Mouse (Mus musculus): Measurements from ENCODE around the gene Zfp746. TPM values are rescaled to one million over a fixed set of nuclear protein-coding genes. Genes with fewer than 3 reads are reported as not detected.

The Zfp746 gene
- polyA plus RNA-seq, 1 experiment from 2014 or later: 20.0 TPM

DNA sequence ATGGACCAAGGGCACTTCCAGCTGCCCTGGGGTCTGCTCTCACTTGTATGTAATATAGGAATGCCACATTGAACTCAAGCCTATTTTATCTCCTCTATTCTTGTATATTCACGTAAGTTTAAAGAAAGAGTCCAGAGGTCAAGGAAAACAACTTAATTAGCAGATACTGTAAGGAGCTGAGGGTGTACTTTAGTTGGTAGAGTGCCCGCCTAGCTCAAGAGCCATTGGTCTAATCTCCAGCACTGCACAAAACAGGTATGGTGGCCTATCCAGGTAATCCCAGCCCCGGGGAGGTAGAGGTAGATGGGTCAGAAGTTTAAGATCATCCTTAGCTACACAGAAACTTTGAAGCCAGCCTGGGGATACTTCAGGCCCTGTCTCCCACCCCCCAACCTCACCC, 18.9 kb downstream of the Zfp746 start:
- Histone ChIP-seq H3K9me3 (ENCODE audit: control insufficient read depth, low read length) (no peaks in the 10 kb centered on the region), H3K27me3 (replicated peaks; ENCODE audit: control insufficient read depth, insufficient read depth, low read length) (no peaks in the 10 kb centered on the region), H3K4me1 (replicated peaks; ENCODE audit: control insufficient read depth, insufficient read depth, low read length) (no peaks in the 10 kb centered on the region), H3K4me3 (replicated peaks; ENCODE audit: low read length) (no peak overlapping the region), H3K9ac (replicated peaks; ENCODE audit: low read depth, low read length) (no peak overlapping the region), H3K36me3 (ENCODE audit: control insufficient read depth, insufficient read depth) (peaks cover 35% of the 10 kb centered on the region), H3K27ac (ENCODE audit: low read length) (no peak overlapping the region), H3K4me2 (ENCODE audit: low read length) (no peak overlapping the region)
- ATAC-seq: no peak
- 89% methylated on average over 3 of the region's 3 CpGs for WGBS

DNA sequence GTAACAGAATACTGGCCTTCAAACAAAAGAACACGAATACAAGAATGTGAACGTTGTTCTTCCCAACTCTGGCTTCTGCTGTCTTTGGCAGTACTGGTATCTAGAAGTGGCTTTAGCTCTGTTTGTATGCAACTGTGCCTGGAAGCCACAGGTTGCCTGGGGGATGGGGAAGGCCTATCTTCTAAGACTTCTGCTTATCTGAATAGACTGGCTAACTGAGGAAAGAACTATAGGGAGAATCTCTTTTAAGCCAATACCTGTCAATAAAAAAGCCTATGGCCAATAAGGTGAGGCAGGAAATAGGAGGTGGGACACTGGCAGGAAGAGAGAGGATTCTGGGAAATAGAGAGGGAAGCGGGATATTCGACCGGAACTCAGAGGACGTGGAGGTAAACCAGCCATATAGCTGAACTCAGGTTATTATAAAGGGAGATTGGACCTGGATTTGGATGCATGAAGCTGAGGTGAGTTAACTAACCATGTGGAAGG, 20.8 kb downstream of the Zfp746 start:
- ATAC-seq: no peak
- 95% methylated on average over 6 of the region's 6 CpGs for WGBS
- no peak overlapping the region for H3K27ac ChIP-seq (ENCODE audit: low read length)
- H3K4me2 ChIP-seq (ENCODE audit: low read length): no peak overlapping the region
- no peaks in the 10 kb centered on the region for H3K4me1 ChIP-seq (replicated peaks; ENCODE audit: control insufficient read depth, insufficient read depth, low read length)
- no peak overlapping the region for H3K9ac ChIP-seq (replicated peaks; ENCODE audit: low read depth, low read length)
- H3K4me3 ChIP-seq (replicated peaks; ENCODE audit: low read length): no peak overlapping the region
- H3K27me3 ChIP-seq (replicated peaks; ENCODE audit: control insufficient read depth, insufficient read depth, low read length): no peaks in the 10 kb centered on the region
- H3K9me3 ChIP-seq (ENCODE audit: control insufficient read depth, low read length): no peaks in the 10 kb centered on the region
- H3K36me3 ChIP-seq (ENCODE audit: control insufficient read depth, insufficient read depth): peaks cover 37% of the 10 kb centered on the region

DNA sequence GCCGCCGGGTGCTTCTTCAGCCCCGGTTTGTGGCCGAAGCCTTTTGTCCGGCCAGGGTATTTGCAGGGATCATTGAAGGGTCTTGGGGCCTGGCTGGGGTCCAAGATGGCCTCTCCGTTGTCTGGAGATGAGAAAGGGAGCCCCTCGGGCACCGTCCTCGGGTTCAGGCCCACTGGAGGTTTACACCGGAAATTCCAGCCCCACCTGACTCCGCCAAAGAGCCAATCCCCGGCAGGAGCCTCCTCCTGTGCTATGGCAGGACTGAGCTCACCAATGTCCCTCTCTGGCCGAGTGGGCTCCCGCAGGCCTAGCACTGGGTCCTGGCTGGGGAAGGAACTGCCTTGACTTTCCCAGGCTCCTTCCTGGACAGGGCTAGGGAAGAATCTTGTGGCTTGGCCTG, 21.9 kb downstream of the Zfp746 start:
- 90% methylated on average over 14 of the region's 14 CpGs for WGBS
- Histone ChIP-seq H3K4me2 (ENCODE audit: low read length) (no peak overlapping the region), H3K4me3 (replicated peaks; ENCODE audit: low read length) (no peak overlapping the region), H3K27me3 (replicated peaks; ENCODE audit: control insufficient read depth, insufficient read depth, low read length) (no peaks in the 10 kb centered on the region), H3K4me1 (replicated peaks; ENCODE audit: control insufficient read depth, insufficient read depth, low read length) (no peaks in the 10 kb centered on the region; the same call in 1 of the 2 replicates), H3K9ac (replicated peaks; ENCODE audit: low read depth, low read length) (no peak overlapping the region), H3K36me3 (ENCODE audit: control insufficient read depth, insufficient read depth) (peaks cover 37% of the 10 kb centered on the region), H3K9me3 (ENCODE audit: control insufficient read depth, low read length) (no peaks in the 10 kb centered on the region), H3K27ac (ENCODE audit: low read length) (no peak overlapping the region)
- ATAC-seq: no peak

DNA sequence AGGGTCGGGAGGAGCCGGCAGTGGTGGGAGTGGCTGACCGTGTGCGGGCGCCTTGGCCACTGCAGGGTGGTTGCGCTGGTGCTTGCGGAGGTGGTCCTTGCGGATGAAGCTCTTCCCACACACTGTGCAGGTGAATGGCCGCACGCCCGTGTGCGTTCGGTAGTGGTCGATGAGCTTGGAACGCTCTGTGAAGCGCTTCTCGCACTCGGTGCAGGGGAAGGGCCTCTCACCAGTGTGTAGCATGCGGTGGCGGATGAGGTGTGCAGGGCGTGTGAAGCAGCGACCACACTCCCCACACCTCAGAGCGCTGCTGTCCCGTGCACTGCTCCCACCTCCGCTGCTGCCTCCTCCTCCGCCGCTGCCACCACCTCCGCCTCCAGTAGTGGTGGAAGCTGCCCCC, 22.5 kb downstream of the Zfp746 start:
- H3K9me3 ChIP-seq (ENCODE audit: control insufficient read depth, low read length): no peaks in the 10 kb centered on the region
- no peaks in the 10 kb centered on the region for H3K27me3 ChIP-seq (replicated peaks; ENCODE audit: control insufficient read depth, insufficient read depth, low read length)
- H3K4me3 ChIP-seq (replicated peaks; ENCODE audit: low read length): no peak overlapping the region
- ATAC-seq: no peak
- peaks cover 37% of the 10 kb centered on the region for H3K36me3 ChIP-seq (ENCODE audit: control insufficient read depth, insufficient read depth)
- no peaks in the 10 kb centered on the region; the same call in 1 of the 2 replicates for H3K4me1 ChIP-seq (replicated peaks; ENCODE audit: control insufficient read depth, insufficient read depth, low read length)
- H3K9ac ChIP-seq (replicated peaks; ENCODE audit: low read depth, low read length): no peak overlapping the region
- no peak overlapping the region for H3K27ac ChIP-seq (ENCODE audit: low read length)
- no peak overlapping the region for H3K4me2 ChIP-seq (ENCODE audit: low read length)
- 95% methylated on average over 28 of the region's 28 CpGs for WGBS

DNA sequence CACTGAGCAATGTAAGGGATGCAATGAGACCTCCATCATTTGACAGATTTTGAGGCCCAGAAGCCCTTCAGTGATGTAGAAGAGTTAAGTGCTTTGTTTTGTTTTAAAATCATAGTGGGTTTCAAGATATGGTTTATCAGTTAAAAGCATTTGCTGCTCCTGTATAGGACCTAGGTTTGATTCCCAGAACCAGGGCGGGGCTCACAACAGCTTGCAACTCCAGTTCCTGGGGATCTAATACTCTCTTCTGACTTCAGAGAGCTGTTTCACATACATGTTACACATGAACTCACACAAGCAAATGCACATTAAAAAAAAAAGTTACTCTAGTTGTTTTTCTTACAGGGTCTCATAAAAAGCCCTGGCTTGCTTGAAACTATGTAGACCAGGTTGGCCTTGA, 25.5 kb downstream of the Zfp746 start:
- Histone ChIP-seq H3K36me3 (ENCODE audit: control insufficient read depth, insufficient read depth) (peaks cover 28% of the 10 kb centered on the region), H3K4me2 (ENCODE audit: low read length) (no peak overlapping the region), H3K9ac (replicated peaks; ENCODE audit: low read depth, low read length) (no peak overlapping the region), H3K9me3 (ENCODE audit: control insufficient read depth, low read length) (no peaks in the 10 kb centered on the region), H3K27me3 (replicated peaks; ENCODE audit: control insufficient read depth, insufficient read depth, low read length) (no peaks in the 10 kb centered on the region), H3K4me3 (replicated peaks; ENCODE audit: low read length) (no peak overlapping the region), H3K4me1 (replicated peaks; ENCODE audit: control insufficient read depth, insufficient read depth, low read length) (no peaks in the 10 kb centered on the region; the same call in 1 of the 2 replicates), H3K27ac (ENCODE audit: low read length) (no peak overlapping the region)
- 94% methylated on average over 1 of the region's 1 CpGs for WGBS
- no peak for ATAC-seq

DNA sequence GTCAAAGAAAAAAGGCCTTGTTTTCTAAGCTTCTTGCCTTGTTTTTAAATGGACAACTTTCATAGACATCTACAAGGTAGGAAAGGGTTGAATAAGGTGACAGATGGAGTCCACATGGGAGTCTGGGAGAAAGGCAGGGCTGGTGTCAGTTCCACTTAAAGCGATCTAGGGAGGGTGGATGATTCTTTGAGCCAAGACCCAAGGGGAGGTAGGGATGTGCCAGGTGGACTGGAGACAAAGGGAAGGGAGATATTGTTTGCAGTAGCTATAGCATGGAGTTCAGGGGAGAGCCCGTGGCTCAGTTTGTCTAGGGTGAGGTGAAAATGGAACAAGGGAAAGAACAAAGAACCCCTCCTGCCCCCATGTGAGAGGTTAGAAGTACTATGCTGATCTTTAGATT, 26.0 kb downstream of the Zfp746 start:
- H3K27ac ChIP-seq (ENCODE audit: low read length): no peak overlapping the region
- H3K4me3 ChIP-seq (replicated peaks; ENCODE audit: low read length): no peak overlapping the region
- ATAC-seq: no peak
- H3K9me3 ChIP-seq (ENCODE audit: control insufficient read depth, low read length): no peaks in the 10 kb centered on the region
- 72% methylated on average over 2 of the region's 2 CpGs for WGBS
- no peaks in the 10 kb centered on the region for H3K27me3 ChIP-seq (replicated peaks; ENCODE audit: control insufficient read depth, insufficient read depth, low read length)
- no peak overlapping the region for H3K9ac ChIP-seq (replicated peaks; ENCODE audit: low read depth, low read length)
- H3K4me2 ChIP-seq (ENCODE audit: low read length): no peak overlapping the region
- H3K4me1 ChIP-seq (replicated peaks; ENCODE audit: control insufficient read depth, insufficient read depth, low read length): no peaks in the 10 kb centered on the region; the same call in 1 of the 2 replicates
- H3K36me3 ChIP-seq (ENCODE audit: control insufficient read depth, insufficient read depth): peaks cover 28% of the 10 kb centered on the region

DNA sequence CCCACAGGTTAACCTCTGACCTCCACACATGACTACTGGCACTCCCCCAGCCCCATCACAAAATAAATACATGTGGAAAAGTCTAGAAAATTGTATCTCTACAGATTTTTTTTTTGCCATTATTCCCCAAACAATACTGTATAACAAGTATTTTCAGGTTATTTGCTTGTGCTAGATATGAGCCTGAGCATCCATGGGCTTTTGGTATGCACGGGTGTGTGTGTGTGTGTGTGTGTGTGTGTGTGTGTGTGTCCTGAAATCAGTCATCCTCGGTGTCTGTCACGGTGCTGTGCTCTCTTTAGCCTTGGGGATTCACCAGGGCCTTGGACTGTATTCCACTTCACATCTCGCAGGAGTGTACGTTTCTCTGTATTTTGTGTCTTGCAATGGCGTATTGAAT, 34.3 kb downstream of the Zfp746 start:
- H3K36me3 ChIP-seq (ENCODE audit: control insufficient read depth, insufficient read depth): no peaks in the 10 kb centered on the region
- no peak overlapping the region for H3K9ac ChIP-seq (replicated peaks; ENCODE audit: low read depth, low read length)
- no peak overlapping the region for H3K4me2 ChIP-seq (ENCODE audit: low read length)
- H3K4me3 ChIP-seq (replicated peaks; ENCODE audit: low read length): no peak overlapping the region
- ATAC-seq: no peak
- H3K27me3 ChIP-seq (replicated peaks; ENCODE audit: control insufficient read depth, insufficient read depth, low read length): no peaks in the 10 kb centered on the region
- peaks cover 12% of the 10 kb centered on the region for H3K4me1 ChIP-seq (replicated peaks; ENCODE audit: control insufficient read depth, insufficient read depth, low read length)
- H3K27ac ChIP-seq (ENCODE audit: low read length): no peak overlapping the region
- 87% methylated on average over 6 of the region's 6 CpGs for WGBS
- no peaks in the 10 kb centered on the region for H3K9me3 ChIP-seq (ENCODE audit: control insufficient read depth, low read length)

DNA sequence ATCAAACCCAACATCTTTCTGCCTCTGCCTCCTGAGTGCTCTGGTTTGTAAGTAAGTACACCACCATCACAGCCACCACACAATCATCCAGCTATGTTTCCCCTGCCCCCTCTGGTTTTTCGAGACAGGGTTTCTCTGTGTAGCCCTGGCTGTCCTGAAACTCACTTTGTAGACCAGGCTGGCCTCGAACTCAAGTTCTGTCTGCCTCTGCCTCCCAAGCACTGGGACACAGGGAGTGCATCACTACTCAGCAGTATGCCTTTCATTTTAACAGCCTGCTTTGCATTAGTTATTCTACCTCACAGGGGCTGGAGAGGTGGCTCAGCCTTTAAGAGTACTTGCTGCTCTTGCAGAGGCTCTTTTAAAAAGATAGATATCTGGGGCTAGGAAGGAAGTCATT, 34.7 kb downstream of the Zfp746 start:
- Histone ChIP-seq H3K27ac (ENCODE audit: low read length) (no peak overlapping the region), H3K4me2 (ENCODE audit: low read length) (no peak overlapping the region), H3K4me3 (replicated peaks; ENCODE audit: low read length) (no peak overlapping the region), H3K9me3 (ENCODE audit: control insufficient read depth, low read length) (no peaks in the 10 kb centered on the region), H3K4me1 (replicated peaks; ENCODE audit: control insufficient read depth, insufficient read depth, low read length) (peaks cover 17% of the 10 kb centered on the region), H3K36me3 (ENCODE audit: control insufficient read depth, insufficient read depth) (no peaks in the 10 kb centered on the region), H3K27me3 (replicated peaks; ENCODE audit: control insufficient read depth, insufficient read depth, low read length) (no peaks in the 10 kb centered on the region), H3K9ac (replicated peaks; ENCODE audit: low read depth, low read length) (no peak overlapping the region)
- no peak for ATAC-seq
- WGBS: 85% methylated on average over 2 of the region's 2 CpGs

DNA sequence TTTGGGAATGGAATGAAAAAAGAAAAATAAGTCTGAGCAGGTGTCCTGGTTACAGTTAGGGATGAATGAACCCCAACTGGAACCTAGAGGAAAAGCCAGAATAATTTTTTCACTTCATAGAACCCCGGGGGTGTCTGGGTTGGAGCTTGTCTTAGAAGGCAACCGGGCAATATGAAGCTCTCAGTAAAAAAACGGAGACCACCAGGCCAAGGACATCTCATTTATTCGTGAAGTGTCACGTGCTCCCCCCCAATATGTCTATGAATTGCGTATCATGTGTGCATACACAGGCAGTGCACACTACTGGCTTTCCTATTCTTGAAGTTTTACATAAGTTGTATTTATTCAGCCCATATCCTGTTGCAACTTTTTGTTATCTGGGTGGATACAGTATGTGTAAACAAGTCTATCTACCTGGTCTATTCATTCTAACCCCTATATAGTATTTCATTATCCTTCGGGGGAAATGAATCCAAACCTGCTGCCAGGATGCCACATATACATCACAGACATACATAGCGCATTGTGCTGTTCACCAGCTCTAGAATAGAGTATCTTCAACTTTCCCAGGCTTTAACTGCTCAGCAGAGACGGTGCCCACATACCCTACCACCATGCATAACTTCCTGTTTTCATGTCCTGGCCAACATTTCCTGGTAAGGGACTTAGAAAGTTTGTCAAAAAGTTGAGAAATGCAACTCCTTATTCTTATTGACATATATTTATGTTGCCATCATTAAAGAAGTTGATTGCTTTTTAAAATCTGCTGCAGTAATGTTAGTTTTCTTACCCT, 36.9 kb downstream of the Zfp746 start:
- Histone ChIP-seq H3K27ac (ENCODE audit: low read length) (peak overlapping the region; percentile 95), H3K9ac (replicated peaks; ENCODE audit: low read depth, low read length) (peak overlapping the region; percentile 89), H3K4me2 (ENCODE audit: low read length) (peak overlapping the region; percentile 67), H3K27me3 (replicated peaks; ENCODE audit: control insufficient read depth, insufficient read depth, low read length) (no peaks in the 10 kb centered on the region), H3K9me3 (ENCODE audit: control insufficient read depth, low read length) (no peaks in the 10 kb centered on the region), H3K4me3 (replicated peaks; ENCODE audit: low read length) (peak overlapping the region; percentile 78), H3K4me1 (replicated peaks; ENCODE audit: control insufficient read depth, insufficient read depth, low read length) (peaks cover 18% of the 10 kb centered on the region), H3K36me3 (ENCODE audit: control insufficient read depth, insufficient read depth) (no peaks in the 10 kb centered on the region)
- 57% methylated on average over 9 of the region's 9 CpGs for WGBS
- no peak for ATAC-seq
